30 mouse cellular contexts compared by ENCODE assay signal in the genomic region with DNA sequence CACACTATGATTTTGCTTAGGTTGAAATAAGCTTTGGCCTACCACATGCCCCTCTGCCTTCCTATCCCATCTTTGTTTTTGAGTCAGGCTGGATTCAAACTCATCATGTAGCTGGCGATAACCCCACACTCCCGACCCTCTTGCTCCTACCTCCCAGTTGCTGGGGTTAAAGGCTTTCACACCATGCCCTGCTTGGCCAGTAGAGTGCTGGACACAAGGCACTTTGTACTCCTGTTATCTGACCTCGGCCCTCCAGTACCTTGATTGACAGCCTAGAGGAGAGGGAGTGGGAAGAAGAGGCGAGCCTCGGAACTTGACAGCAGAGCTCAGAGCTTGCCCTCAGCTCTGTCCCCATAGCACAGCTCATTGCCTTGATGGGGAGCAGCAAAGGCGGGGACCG. TPM values are rescaled to one million over a fixed set of nuclear protein-coding genes. Genes with fewer than 3 reads are reported as not detected.
DNase-seq lines count a peak whose midpoint lies in the region; ATAC-seq and TF ChIP-seq lines count a peak whose summit lies in the region.
"Had no signal": no experiment of that assay in that cellular context is flagged by ENCODE, and none has a peak within 500 bp of the region (broad histone marks: within the 10 kb centered on the region; RNA-seq: fewer than 3 reads in every experiment).

No protein-coding gene starts in this region.

- no peaks in the 10 kb centered on the region for H3K36me3 ChIP-seq in midbrain, embryonic 11.5 days (ENCODE audit: control insufficient read depth, insufficient read depth, low read length)
- 0 out of 2 replicates have a peak, but pooled peaks cover 3% of the 10 kb centered on the region for H3K36me3 ChIP-seq in midbrain, embryonic 13.5 days
- H3K36me3 ChIP-seq in liver, embryonic 15.5 days (replicated peaks): peaks cover 28% of the 10 kb centered on the region
- H3K36me3 ChIP-seq in forebrain, embryonic 16.5 days (ENCODE audit: control insufficient read depth, insufficient read depth): no peaks in the 10 kb centered on the region
- H3K36me3 ChIP-seq in embryonic facial prominence, embryonic 10.5 days (replicated peaks): peaks cover 60% of the 10 kb centered on the region
- H3K36me3 ChIP-seq: forebrain, embryonic 15.5 days had no signal

- no peak for ATAC-seq in midbrain, embryonic 11.5 days (ENCODE audit: low FRiP score)
- no peak for ATAC-seq in midbrain, embryonic 13.5 days
- ATAC-seq in liver, embryonic 15.5 days (ENCODE audit: insufficient read depth): peak; percentile 38
- no peak for ATAC-seq in forebrain, embryonic 16.5 days
- ATAC-seq: forebrain, embryonic 15.5 days; hindbrain, embryonic 16.5 days; Patski had no signal

- DNase-seq in cerebellum, adult 2 months: no peak
- DNase-seq in cerebellum, postnatal 4 days (ENCODE audit: low spot score in 2 of 2): no peak
- peak; percentile 21 for DNase-seq in midbrain, embryonic 11.5 days (ENCODE audit: low spot score, missing footprints)
- DNase-seq in gastrocnemius, adult 2 months: no peak
- no peak for DNase-seq in embryonic facial prominence, embryonic 10.5 days (ENCODE audit: low spot score)
- DNase-seq: gastrocnemius, postnatal 10 days; kidney, postnatal 4 days; layer of hippocampus, postnatal 36 days; left cerebral cortex, postnatal 4 days; lung, postnatal 36 days; midbrain, embryonic 14.5 days; retina, postnatal 1 day; right cerebral cortex, postnatal 14 days had no signal

- H3K27ac ChIP-seq in cerebellum, adult 2 months (ENCODE audit: insufficient read depth, low read length): peak overlapping the region; percentile 93; the same call in 1 of the 2 replicates
- no peak overlapping the region for H3K27ac ChIP-seq in midbrain, embryonic 11.5 days (ENCODE audit: low read depth, low read length)
- no peak overlapping the region for H3K27ac ChIP-seq in midbrain, embryonic 13.5 days
- peak overlapping the region; percentile 31; the same call in 1 of the 2 replicates for H3K27ac ChIP-seq in liver, embryonic 15.5 days (replicated peaks)
- no peak overlapping the region for H3K27ac ChIP-seq in forebrain, embryonic 16.5 days (ENCODE audit: low read length)
- H3K27ac ChIP-seq in gastrocnemius, adult 2 months: no peak overlapping the region
- no peak overlapping the region for H3K27ac ChIP-seq in embryonic facial prominence, embryonic 10.5 days (replicated peaks)
- H3K27ac ChIP-seq: embryonic facial prominence, embryonic 12.5 days; forebrain, embryonic 15.5 days; heart, embryonic 15.5 days had no signal

- intact Hi-C loops in gastrocnemius, adult 2 months (cut with DNase I): no loop called here

- H3K9me3 ChIP-seq in midbrain, embryonic 11.5 days (ENCODE audit: control insufficient read depth, low read length): no peaks in the 10 kb centered on the region
- H3K9me3 ChIP-seq in midbrain, embryonic 13.5 days: no peaks in the 10 kb centered on the region
- no peaks in the 10 kb centered on the region for H3K9me3 ChIP-seq in liver, embryonic 15.5 days (replicated peaks)
- H3K9me3 ChIP-seq in forebrain, embryonic 16.5 days (ENCODE audit: control insufficient read depth, low read length): no peaks in the 10 kb centered on the region
- no peaks in the 10 kb centered on the region for H3K9me3 ChIP-seq in embryonic facial prominence, embryonic 10.5 days
- H3K9me3 ChIP-seq: embryonic facial prominence, embryonic 12.5 days; forebrain, embryonic 15.5 days; heart, embryonic 15.5 days had no signal

- H3K4me2 ChIP-seq in midbrain, embryonic 11.5 days: no peak overlapping the region
- no peak overlapping the region for H3K4me2 ChIP-seq in midbrain, embryonic 13.5 days (replicated peaks)
- no peak overlapping the region for H3K4me2 ChIP-seq in liver, embryonic 15.5 days
- no peak overlapping the region for H3K4me2 ChIP-seq in forebrain, embryonic 16.5 days (ENCODE audit: low read length)
- H3K4me2 ChIP-seq: embryonic facial prominence, embryonic 12.5 days; forebrain, embryonic 15.5 days; heart, embryonic 15.5 days had no signal

- H3K4me3 ChIP-seq in cerebellum, adult 2 months (replicated peaks; ENCODE audit: insufficient read depth, low read depth, low read length): no peak overlapping the region
- H3K4me3 ChIP-seq in midbrain, embryonic 11.5 days (ENCODE audit: low read depth, low read length): no peak overlapping the region
- H3K4me3 ChIP-seq in midbrain, embryonic 13.5 days (replicated peaks): no peak overlapping the region
- no peak overlapping the region for H3K4me3 ChIP-seq in liver, embryonic 15.5 days (replicated peaks)
- no peak overlapping the region for H3K4me3 ChIP-seq in forebrain, embryonic 16.5 days (replicated peaks; ENCODE audit: low read length)
- no peak overlapping the region for H3K4me3 ChIP-seq in gastrocnemius, adult 2 months
- H3K4me3 ChIP-seq in embryonic facial prominence, embryonic 10.5 days: no peak overlapping the region
- H3K4me3 ChIP-seq: embryonic facial prominence, embryonic 12.5 days; forebrain, embryonic 15.5 days; heart, embryonic 15.5 days had no signal

- H3K27me3 ChIP-seq in cerebellum, adult 2 months (ENCODE audit: control insufficient read depth, insufficient read depth, low read length): no peaks in the 10 kb centered on the region
- no peaks in the 10 kb centered on the region for H3K27me3 ChIP-seq in midbrain, embryonic 11.5 days (ENCODE audit: control insufficient read depth, insufficient read depth, low read length)
- no peaks in the 10 kb centered on the region for H3K27me3 ChIP-seq in midbrain, embryonic 13.5 days
- no peaks in the 10 kb centered on the region for H3K27me3 ChIP-seq in liver, embryonic 15.5 days
- H3K27me3 ChIP-seq in forebrain, embryonic 16.5 days (replicated peaks; ENCODE audit: control insufficient read depth, insufficient read depth, low read length): no peaks in the 10 kb centered on the region
- H3K27me3 ChIP-seq in embryonic facial prominence, embryonic 10.5 days (replicated peaks; ENCODE audit: low read depth, poor library complexity, severe bottlenecking): no peaks in the 10 kb centered on the region
- H3K27me3 ChIP-seq: embryonic facial prominence, embryonic 12.5 days; forebrain, embryonic 15.5 days; heart, embryonic 15.5 days; Patski had no signal

- 72% methylated on average over 7 of the region's 7 CpGs for WGBS in cerebellum, adult 2 months
- 74% methylated on average over 7 of the region's 7 CpGs for whole genome bisulfite sequencing in midbrain, embryonic 11.5 days
- WGBS in midbrain, embryonic 13.5 days: 76% methylated on average over 7 of the region's 7 CpGs
- 59% methylated on average over 7 of the region's 7 CpGs for WGBS in liver, embryonic 15.5 days (ENCODE audit: insufficient replicate concordance)
- WGBS in forebrain, embryonic 16.5 days: 75% methylated on average over 7 of the region's 7 CpGs
- 65% methylated on average over 7 of the region's 7 CpGs for WGBS in embryonic facial prominence, embryonic 10.5 days

- H3K4me1 ChIP-seq in cerebellum, adult 2 months (ENCODE audit: control insufficient read depth, insufficient read depth, low read length): peaks cover 14% of the 10 kb centered on the region
- no peaks in the 10 kb centered on the region for H3K4me1 ChIP-seq in midbrain, embryonic 11.5 days (ENCODE audit: control insufficient read depth, insufficient read depth, low read length)
- H3K4me1 ChIP-seq in midbrain, embryonic 13.5 days (replicated peaks): no peaks in the 10 kb centered on the region
- H3K4me1 ChIP-seq in liver, embryonic 15.5 days (replicated peaks): peaks cover 45% of the 10 kb centered on the region
- H3K4me1 ChIP-seq in forebrain, embryonic 16.5 days (replicated peaks; ENCODE audit: control insufficient read depth, insufficient read depth, low read length): peaks cover 8% of the 10 kb centered on the region
- no peaks in the 10 kb centered on the region for H3K4me1 ChIP-seq in embryonic facial prominence, embryonic 10.5 days
- H3K4me1 ChIP-seq: embryonic facial prominence, embryonic 12.5 days; heart, embryonic 15.5 days had no signal

- no peak for TF ChIP-seq CTCF in cerebellum, adult 2 months (IDR thresholded peaks at IDR 0.05; ENCODE audit: borderline replicate concordance, insufficient read depth, low read depth, low read length)
- TF ChIP-seq CTCF in gastrocnemius, adult 2 months (IDR thresholded peaks at IDR 0.05): no peak

- no peak overlapping the region for H3K9ac ChIP-seq in midbrain, embryonic 11.5 days (ENCODE audit: low read length)
- H3K9ac ChIP-seq in midbrain, embryonic 13.5 days (replicated peaks): no peak overlapping the region
- H3K9ac ChIP-seq in liver, embryonic 15.5 days: no peak overlapping the region
- no peak overlapping the region for H3K9ac ChIP-seq in forebrain, embryonic 16.5 days (replicated peaks; ENCODE audit: low read depth, low read length)
- H3K9ac ChIP-seq: embryonic facial prominence, embryonic 12.5 days; forebrain, embryonic 15.5 days; heart, embryonic 15.5 days had no signal

- TF ChIP-seq POLR2A in cerebellum, adult 2 months (IDR thresholded peaks at IDR 0.05; ENCODE audit: borderline replicate concordance, insufficient read depth, low read length): no peak

RNA-seq across cellular contexts. Expression of a gene that starts 14.1 kb away (rescaled TPM):
- 44.4 and 52.6 TPM in 2 replicates for polyA plus RNA-seq in cerebellum, adult 2 months (2012; rRNA removed)
- polyA plus RNA-seq in midbrain, embryonic 11.5 days (2014; fragmentation: Nextera tagmentation; extraction: Ambion mirVana): 62.9 and 63.9 TPM in 2 replicates
- 33.5 and 33.9 TPM in 2 replicates for polyA plus RNA-seq in midbrain, embryonic 13.5 days (2015; fragmentation: Nextera tagmentation; extraction: Ambion mirVana)
- 94.7 and 101 TPM in 2 replicates for polyA plus RNA-seq in liver, embryonic 15.5 days (2015; fragmentation: Nextera tagmentation; extraction: Ambion mirVana)
- 47.8 and 51.0 TPM in 2 replicates for polyA plus RNA-seq in forebrain, embryonic 16.5 days (2015; fragmentation: Nextera tagmentation; extraction: Ambion mirVana)
- total RNA-seq in gastrocnemius, adult 2 months (2021): 10 to 100 TPM; 30.1 to 37.8 TPM
- polyA plus RNA-seq in embryonic facial prominence, embryonic 10.5 days (2016; fragmentation: Nextera tagmentation; extraction: Ambion mirVana): 106 and 117 TPM in 2 replicates

RNA-seq across cellular contexts. Expression of a gene that starts 22.6 kb away (rescaled TPM):
- polyA plus RNA-seq in cerebellum, adult 2 months (2012; rRNA removed): not detected in 2 replicates
- polyA plus RNA-seq in midbrain, embryonic 11.5 days (2014; fragmentation: Nextera tagmentation; extraction: Ambion mirVana): not detected in 2 replicates
- not detected in 2 replicates for polyA plus RNA-seq in midbrain, embryonic 13.5 days (2015; fragmentation: Nextera tagmentation; extraction: Ambion mirVana)
- 0.12 TPM in 1 of 2 replicates, not detected in the other for polyA plus RNA-seq in liver, embryonic 15.5 days (2015; fragmentation: Nextera tagmentation; extraction: Ambion mirVana)
- polyA plus RNA-seq in forebrain, embryonic 16.5 days (2015; fragmentation: Nextera tagmentation; extraction: Ambion mirVana): not detected in 2 replicates
- total RNA-seq in gastrocnemius, adult 2 months (2021): not detected
- not detected in 2 replicates for polyA plus RNA-seq in embryonic facial prominence, embryonic 10.5 days (2016; fragmentation: Nextera tagmentation; extraction: Ambion mirVana)
- total RNA-seq: adrenal gland, postnatal 36 days; gastrocnemius, postnatal 10 days; heart, postnatal 25 days; layer of hippocampus, postnatal 36 days; left cerebral cortex, postnatal 4 days; megakaryocyte, adult 5-6 weeks had no signal
- polyA plus RNA-seq: embryonic facial prominence, embryonic 12.5 days; forebrain, embryonic 15.5 days; heart, embryonic 15.5 days; hindbrain, embryonic 11.5 days; hindbrain, embryonic 16.5 days; intestine, embryonic 14.5 days; kidney, embryonic 14.5 days; lung, embryonic 16.5 days; midbrain, embryonic 14.5 days; Patski; small intestine, adult 2 months; stomach, embryonic 14.5 days had no signal

RNA-seq across cellular contexts. Expression of a gene that starts 55.5 kb away (rescaled TPM):
- 3.8 and 4.4 TPM in 2 replicates for polyA plus RNA-seq in cerebellum, adult 2 months (2012; rRNA removed)
- 4.1 TPM in 2 replicates for polyA plus RNA-seq in midbrain, embryonic 11.5 days (2014; fragmentation: Nextera tagmentation; extraction: Ambion mirVana)
- 6.5 and 6.9 TPM in 2 replicates for polyA plus RNA-seq in midbrain, embryonic 13.5 days (2015; fragmentation: Nextera tagmentation; extraction: Ambion mirVana)
- 0.17 and 0.25 TPM in 2 replicates for polyA plus RNA-seq in liver, embryonic 15.5 days (2015; fragmentation: Nextera tagmentation; extraction: Ambion mirVana)
- 8.2 and 10.3 TPM in 2 replicates for polyA plus RNA-seq in forebrain, embryonic 16.5 days (2015; fragmentation: Nextera tagmentation; extraction: Ambion mirVana)
- under 1 TPM; 0.31 to 0.48 TPM for total RNA-seq in gastrocnemius, adult 2 months (2021)
- 2.3 and 2.7 TPM in 2 replicates for polyA plus RNA-seq in embryonic facial prominence, embryonic 10.5 days (2016; fragmentation: Nextera tagmentation; extraction: Ambion mirVana)

Comparison
In these comparisons a context has a peak if more than half of its experiments do, and no peak if none do; other contexts are left out.
1. H3K27ac ChIP-seq: peak in cerebellum, adult 2 months (single experiment) and liver, embryonic 15.5 days (single experiment); none in midbrain, embryonic 11.5 days (single experiment), midbrain, embryonic 13.5 days (single experiment), forebrain, embryonic 16.5 days (single experiment), gastrocnemius, adult 2 months (single experiment) and embryonic facial prominence, embryonic 10.5 days (single experiment).